Mouse (Mus musculus) thymus, postnatal 36 days (tissue): ENCODE measurements around the gene Nupl2.

Experiments used
- DNase-seq, 2 experiments: peaks; one replicate each; pipeline ENCODE4 v3.0.0; 2022; ENCODE audit warnings: mixed read lengths in 2 of 2

The Nupl2 gene

GRCm38 (mm10) chr5:24213861-24214546, 49.2 kb downstream of the Nupl2 start:
- no peak for DNase-seq

- no peak for DNase-seq
Measured at GRCm38 (mm10) chr5:24214547-24214878, 49.8 kb downstream of the Nupl2 start.

- no peak for DNase-seq
Measured at GRCm38 (mm10) chr5:24214900-24215299, 50.1 kb downstream of the Nupl2 start.
